Mouse (Mus musculus) Muller cell, postnatal 12 days (primary cell): ENCODE data around the gene Cand2.

ENCODE experiments used
- DNase-seq: peaks from one replicate; pipeline ENCODE4 v3.0.0-alpha.2; 2015; ENCODE audit errors: inconsistent ontology term

Gene Cand2

DNA sequence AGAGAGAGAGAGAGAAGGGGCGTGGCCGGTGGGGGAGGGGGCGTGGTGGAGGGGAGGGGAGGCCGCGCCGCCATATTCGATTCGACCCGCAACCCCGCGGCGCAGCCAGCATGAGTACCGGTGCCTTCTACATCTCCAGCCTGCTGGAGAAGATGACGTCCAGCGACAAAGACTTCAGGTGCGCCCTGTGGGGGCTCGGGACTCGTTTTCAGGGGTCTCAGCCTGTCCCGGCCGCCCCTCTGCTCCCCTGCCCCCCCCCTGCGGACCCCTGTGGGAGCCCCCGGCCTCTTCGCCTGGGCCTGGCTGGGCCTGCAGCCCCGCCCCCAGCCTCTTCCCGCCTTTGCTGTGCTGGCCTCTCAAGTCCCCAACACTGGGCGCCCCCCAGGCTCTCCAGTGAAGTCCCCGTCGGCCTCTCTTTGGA, at the start of gene Cand2:
Gene Cand2, plus strand, starts transcription at position 38 of the 421 bp plus-strand sequence.
- DNase-seq, result peak; percentile 79

DNA sequence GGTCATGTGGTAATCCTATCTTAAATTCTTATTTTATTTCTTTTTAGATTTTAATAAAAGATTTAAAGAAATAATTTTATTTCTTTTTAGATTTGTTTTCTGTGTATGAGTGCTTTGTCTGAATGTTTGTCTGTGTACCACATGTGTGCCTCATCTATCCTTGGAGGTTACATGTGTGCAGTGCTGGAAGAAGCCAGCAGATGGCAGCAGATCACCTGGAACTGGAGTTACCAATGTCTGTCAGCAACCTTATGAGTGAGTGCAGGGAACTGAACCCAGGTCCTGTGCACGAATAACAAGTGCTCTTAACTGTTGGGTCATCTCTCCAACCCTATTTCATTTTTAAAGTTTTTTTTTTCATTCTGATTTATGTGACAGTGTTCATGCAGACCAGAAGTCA, 47.2 kb upstream of the Cand2 start:
- no peak for DNase-seq

GRCm38 (mm10) chr6:115727570-115727969, 46.8 kb upstream of the Cand2 start:
- no peak for DNase-seq

DNA sequence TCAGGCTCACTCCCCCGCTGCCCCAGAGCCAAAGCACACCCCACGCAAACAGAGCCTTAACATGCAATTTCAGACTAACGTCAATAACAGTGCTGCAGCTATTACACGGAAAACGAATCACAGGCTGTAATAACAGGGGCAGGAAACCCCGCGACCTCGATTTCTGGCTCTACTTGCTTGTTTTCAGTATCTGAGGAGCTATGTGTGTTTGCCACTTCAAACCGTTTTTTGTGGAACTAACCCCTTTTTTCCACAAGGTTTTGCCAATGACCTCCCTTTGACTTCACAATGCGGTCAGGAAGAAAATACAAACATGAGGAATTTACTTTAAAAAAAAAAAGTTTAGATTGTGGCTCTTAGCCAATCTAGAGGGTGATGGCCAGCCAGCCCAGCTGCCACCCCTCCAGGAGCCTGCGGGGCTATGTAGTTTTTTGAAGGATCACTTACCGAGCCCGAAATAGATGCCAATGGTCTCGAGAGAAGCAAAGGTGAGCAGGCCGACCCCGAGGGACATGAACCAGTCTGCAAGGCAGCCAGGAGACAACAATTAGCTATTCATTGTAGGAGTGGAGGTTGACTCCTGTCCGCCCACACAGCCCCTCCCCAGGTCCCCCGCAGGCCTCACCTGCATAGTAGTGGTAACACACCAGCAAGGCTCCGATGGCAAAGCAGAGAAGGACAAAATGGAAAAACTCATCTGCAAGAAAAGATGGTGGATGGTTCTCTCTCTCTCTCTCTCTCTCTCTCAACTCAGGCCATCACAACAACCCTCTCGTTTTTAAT, 43.6 kb upstream of the Cand2 start:
- no peak for DNase-seq

DNA sequence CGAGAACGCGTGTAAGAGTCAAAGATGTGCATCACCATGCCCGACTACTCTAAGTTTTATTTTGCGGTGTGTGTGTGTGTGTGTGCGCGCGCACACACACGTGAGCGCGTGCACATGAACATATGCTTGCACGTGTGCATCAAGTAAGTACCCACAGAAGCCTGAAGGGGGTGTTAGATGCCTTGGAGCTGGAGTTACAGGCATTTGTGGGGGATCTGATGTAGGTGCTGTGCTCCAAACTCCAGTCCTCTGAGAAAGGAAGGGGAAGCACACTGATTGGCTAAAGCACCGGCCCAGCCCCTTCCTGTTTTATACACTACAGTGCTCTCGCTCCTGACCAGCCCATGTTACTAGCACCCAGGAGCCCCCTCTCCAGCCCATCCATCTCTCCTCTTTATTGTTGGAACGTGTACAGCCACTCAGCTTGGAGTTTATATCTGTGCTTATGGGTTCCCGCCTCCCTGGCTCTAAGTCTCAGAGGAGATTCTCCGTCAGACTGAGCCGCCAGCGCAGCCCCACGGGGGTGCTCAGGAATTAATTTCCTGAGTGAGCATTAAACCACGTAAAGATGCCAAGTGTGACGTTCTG, 41.9 kb upstream of the Cand2 start:
- no peak for DNase-seq

GRCm38 (mm10) chr6:115734909-115735308, 39.4 kb upstream of the Cand2 start:
- no peak for DNase-seq

DNA sequence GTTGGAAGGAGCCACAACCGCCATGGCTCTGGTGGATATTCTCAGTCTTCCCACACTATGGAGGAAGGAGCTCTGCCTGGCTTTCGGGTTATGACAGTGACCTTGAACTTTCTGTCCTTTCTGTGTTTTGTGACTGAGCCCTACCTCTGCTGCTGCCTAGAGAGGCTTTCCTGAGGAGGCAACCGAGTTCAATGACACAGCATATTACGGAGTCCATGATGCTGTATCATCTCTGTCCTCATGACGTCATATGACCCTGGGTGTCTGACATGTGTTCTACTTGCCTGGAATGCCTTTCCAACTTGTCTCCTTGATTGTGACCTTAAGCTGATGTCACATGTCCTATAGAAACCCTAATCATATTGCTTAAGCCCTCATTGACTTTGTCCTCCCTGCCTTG, 35.3 kb upstream of the Cand2 start:
- DNase-seq, result no peak

- no peak for DNase-seq
Measured at GRCm38 (mm10) chr6:115743569-115743968, 30.8 kb upstream of the Cand2 start.

DNA sequence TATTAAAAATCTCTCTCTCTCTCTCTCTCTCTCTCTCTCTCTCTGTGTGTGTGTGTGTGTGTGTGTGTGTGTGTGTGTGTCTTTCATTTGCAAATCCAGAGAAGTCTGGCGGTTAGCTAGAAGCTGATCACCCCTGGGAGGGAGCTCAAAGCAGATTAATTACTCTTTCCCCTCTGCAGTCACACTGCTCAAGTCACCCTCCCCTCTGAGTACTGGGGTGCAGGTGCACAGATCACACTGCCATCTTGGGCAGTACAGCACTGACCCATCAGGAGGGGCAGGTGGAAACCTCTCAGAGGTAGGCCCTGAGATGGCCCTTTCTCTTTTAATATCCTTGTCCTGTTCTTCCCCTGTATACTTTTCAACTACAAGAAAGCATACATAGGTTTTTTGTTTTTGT, 28.0 kb upstream of the Cand2 start:
- DNase-seq, result no peak

GRCm38 (mm10) chr6:115755536-115755935, 18.8 kb upstream of the Cand2 start:
- no peak for DNase-seq

DNA sequence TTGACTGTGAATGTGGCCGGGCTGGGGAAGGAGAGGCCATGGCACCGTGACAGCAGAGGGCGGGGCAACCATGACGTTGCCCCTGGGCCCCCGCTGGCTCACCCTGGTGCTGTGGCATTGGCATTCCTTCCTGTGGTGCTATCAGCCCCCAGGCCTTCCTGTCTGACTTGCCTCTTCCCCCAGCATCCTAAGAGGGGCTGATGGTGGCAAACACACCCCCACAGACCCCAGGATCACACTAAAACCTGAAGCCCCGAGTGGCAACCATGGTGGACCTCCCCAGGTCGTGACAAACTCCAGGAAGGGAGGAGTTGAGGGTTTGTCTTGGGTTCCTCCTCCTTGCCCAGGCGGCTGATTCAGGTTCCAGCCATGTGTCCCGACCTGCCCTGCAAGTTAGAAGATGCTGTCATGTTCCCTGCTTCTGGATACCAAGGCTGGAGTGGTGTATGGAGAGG, 15.3 kb upstream of the Cand2 start:
- DNase-seq, result no peak

DNA sequence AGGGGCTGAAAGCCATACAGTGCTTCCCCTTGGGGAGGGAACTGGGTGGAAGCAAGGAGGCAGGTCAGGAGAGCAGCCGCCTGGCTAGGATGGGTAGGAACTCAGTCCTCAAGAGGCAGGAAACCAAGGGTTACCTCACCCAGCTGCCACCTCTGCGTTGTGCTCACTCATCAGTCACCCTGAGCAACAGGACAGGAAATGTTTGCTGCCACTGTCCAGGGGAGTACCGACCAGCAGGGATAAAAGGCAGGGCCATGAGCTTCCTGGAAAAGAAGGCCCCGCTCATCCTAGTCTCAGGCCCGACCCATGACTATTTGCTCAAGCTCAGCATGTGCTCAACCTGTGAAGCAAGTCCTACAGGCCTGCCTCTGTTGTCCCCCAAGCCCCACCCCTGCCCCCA, 14.9 kb upstream of the Cand2 start:
- no peak for DNase-seq

DNA sequence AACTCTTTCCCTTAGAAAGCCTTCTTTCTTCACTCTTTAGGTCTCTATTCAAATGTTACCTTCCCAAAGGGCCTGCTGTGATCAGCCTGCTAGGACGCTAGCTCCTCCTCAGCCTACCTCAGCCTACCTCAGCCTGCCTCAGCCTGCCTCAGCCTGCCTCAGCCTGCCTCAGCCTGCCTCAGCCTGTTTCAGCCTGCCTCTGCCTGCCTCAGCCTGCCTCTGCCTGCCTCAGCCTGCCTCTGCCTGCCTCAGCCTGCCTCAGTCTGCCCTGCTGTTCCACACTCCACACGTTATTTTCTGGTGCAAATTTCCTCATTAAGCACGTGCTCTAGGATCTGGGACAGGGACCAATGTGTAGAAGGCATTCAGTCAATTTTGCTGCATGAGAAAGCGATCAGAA, 14.2 kb upstream of the Cand2 start:
- DNase-seq, result no peak

- DNase-seq, result no peak
Measured at GRCm38 (mm10) chr6:115760982-115761381, 13.4 kb upstream of the Cand2 start.

DNA sequence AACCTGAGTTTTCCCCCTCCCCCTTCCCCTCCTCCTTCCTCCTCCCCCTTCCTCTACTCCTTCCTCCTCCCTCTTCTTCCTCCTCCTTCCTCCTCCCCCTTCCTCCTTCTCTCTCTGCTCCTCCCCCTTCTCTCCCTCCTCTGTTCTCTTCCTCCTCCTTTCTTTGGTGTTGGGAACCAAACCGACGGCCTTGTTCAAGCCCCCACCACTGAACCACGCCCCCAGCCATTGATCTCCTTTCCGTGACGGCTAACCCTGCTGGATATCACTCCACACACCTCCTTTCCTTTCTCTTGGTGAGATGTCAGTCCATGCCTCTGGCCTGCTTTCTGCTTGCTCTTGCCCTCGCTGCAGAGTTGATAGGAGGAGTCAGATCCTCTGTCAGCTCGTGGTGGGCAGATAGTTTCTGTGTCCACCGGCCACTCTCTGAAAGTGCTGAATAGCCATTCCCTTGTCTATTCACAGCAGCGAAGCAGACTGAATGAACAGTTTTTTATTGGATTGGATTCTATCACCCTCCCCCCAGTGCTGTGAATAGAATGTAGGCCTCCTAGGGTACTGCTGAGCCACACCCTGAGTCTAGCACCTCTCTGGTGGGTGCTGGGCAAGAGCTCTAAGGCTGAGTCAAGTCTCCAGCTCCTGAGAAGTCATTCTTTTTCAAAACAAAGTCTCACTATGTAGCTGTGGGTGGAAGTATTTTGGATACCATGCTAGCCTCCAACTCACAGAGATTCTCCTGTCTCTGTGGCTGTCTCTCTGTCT, 12.2 kb upstream of the Cand2 start, which contains the start of gene Tmem40:
Gene Tmem40, minus strand, starts transcription at position 416 of the 762 bp plus-strand sequence.
- peak; percentile 33 for DNase-seq

- DNase-seq, result peak; percentile 54
Measured at GRCm38 (mm10) chr6:115764179-115764578, 10.2 kb upstream of the Cand2 start.

GRCm38 (mm10) chr6:115767357-115767756, 7.0 kb upstream of the Cand2 start:
- no peak for DNase-seq

- DNase-seq, result no peak
Measured at GRCm38 (mm10) chr6:115768207-115768606, 6.1 kb upstream of the Cand2 start.

GRCm38 (mm10) chr6:115770059-115770670, 4.2 kb upstream of the Cand2 start:
- no peak for DNase-seq

GRCm38 (mm10) chr6:115770852-115771251, 3.5 kb upstream of the Cand2 start:
- no peak for DNase-seq

GRCm38 (mm10) chr6:115772201-115772600, 2.1 kb upstream of the Cand2 start:
- DNase-seq, result no peak

GRCm38 (mm10) chr6:115772604-115773003, 1.7 kb upstream of the Cand2 start:
- no peak for DNase-seq
